Mouse (Mus musculus): Measurements from ENCODE around the gene Hemk1.

The Hemk1 gene

DNA sequence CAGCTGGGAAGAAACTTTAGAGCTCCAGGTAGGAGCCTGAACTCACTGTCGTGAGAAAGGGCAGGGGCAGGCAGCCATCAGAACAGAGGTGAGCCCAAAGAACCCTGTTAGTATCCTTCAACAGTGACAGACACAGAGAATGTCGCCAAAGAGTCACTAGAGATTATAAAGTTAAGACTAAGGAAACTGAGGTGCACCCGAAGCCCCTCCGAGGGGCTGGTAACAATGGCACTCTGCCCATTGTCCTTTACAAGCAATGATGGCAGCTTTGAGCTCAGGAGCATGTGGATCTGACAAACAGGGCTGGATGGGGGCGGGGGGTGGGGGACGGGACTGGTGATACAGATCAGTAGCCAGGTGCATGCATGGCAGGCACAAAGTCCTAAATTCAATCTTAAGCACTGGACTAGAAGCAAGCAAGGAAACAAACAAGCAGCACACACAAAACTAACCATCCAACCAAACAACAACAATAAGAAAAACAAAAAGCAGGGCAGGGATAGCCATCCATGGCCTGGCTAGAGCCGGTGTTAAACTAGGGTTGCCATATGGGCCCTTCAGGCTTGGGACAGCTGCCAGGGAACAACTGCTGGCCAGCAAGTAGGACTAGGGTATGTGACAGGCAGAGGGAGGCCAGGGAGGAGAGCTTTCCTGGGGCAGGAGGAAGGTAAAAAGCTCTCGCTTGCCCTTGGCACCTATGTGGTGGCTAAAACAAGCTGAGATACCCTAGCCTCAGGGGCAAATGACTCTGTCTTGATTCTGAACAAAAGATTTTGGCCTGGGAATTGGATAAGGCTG lies 5.2 kb upstream of the Hemk1 start:
- DNase-seq (ENCODE audit: low read depth, low spot score), result no peak

DNA sequence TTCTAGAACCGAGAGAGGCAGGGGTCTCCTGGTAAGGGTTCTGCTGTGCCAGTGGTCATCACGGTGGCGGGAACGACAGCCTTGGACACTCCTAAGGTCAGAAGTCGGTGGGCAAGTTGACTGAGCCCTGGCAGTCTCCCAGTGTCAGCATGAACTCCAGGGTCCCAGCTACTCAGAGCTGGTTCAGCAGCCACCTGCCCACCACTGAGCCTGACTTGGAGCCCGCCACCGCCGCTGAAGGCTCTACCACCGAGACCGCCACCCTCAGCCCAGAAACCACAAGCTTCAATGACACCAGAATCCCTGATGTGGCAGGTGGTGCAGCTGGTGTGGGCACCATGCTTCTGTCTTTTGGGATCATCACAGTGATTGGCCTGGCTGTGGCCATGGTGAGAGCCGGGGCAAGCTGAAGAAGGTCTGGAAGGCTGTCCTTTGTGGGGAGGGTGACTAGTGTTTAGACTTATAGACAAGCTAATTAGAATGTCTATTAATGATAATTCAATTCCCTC lies 4.1 kb upstream of the Hemk1 start:
- DNase-seq (ENCODE audit: low read depth, low spot score), result no peak

DNA sequence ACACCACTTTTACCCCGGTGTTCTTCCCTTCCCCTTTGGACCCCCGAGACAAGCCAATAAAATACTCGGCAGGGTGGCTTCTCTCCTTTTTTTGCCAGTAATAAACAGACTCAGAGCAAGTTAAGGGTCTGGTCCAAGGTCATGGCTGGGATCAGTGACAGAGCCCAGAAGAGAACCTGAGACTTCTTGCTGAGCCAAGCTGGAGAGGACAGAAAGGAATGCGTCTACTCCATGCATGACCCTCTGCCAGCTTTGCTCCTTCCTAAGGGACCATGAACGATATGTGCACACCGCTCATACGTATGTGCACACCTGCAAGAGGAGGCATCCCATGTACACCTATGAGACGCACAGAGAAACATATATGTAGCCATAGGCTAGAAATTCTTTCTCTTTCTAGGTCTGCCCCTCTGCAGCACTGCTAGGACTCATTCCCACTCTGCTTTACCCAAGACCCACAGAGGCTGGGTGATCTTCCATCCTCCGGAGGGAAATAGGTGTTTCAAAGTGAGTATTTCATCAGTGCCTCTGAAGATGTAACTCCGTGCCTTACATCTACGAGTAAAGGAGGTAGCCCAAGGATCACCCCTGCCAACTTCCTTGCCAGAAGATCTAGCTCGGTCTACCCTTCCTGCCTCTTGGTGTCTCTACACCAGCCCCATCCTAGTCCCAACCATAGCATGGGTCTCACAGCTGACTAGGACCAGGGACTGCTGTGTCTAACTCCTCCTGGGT lies 2.9 kb upstream of the Hemk1 start:
- no peak for DNase-seq (ENCODE audit: low read depth, low spot score)

DNA sequence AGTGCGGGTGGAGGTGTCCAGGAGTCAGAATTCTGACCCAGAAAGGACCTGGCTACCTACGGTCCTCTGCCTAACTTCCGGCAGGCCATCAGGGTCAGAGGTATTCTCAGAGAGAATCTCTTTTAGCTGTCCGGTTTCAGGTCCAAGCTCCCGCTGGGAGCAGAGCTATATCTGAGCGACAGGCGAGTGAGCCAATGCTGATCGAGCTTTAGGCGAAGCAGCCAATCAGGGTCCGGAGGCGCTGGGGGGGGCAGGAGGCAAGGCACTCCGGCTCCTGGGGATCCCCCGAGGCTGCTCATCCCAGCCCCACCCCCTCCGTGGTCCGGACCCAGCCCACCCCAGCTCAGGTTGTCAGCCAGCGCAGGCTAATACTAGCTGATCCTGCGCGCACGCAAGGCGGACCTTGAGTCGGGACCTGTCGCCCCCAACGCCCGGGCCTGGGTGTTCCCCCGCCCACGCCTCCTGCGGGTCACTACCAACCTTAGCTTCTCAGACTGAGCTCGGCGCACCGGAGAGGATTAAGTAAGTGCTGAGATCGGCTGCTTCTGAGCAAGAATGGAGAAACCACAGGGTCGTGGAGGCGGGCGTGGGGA lies 2.2 kb upstream of the Hemk1 start, which contains the start of gene 6430571L13Rik:
Gene 6430571L13Rik (plus strand): TSS at position 336 of the 593 bp plus-strand sequence.
- DNase-seq (ENCODE audit: low read depth, low spot score), result peak; percentile 90

DNA sequence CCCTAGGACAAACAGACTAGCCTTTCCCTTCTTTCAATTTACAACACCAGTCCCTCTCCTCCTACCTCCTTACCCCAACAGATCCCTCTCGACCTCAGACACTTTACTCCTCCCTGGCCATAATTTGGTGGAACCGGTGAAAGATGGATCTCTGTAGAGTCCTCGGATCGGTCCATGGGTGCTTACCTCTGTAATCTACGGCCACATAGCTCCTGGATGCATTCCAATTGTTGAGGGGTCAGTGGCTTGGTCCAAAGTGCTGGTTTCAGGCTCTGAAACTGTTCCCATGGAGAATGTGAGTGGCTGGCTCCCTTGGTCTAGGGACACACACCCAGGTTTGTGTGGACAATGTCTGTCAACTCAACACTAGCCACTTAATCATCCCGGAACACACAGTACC lies 1.8 kb downstream of the Hemk1 start:
- DNase-seq (ENCODE audit: low read depth, low spot score), result no peak

DNA sequence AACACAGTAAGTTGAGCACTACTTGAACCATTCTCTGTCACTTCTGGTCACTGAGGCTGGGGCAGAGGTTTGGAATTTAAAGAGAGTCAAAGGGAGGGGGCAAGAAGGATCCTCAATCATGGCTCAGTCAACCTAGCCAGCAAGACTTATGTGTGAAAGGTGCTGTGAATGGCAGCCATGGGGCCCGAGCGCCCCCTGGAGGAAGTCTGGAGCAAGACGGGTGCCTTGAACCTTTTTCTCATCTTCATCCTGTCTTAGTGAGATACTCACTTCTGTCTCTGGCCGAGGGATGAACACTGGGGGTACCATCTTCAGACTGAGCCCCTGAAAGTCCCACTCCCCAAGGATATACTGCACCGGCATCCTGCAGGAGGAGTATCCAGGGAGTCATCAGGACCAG lies 2.2 kb downstream of the Hemk1 start:
- DNase-seq (ENCODE audit: low read depth, low spot score), result no peak

DNA sequence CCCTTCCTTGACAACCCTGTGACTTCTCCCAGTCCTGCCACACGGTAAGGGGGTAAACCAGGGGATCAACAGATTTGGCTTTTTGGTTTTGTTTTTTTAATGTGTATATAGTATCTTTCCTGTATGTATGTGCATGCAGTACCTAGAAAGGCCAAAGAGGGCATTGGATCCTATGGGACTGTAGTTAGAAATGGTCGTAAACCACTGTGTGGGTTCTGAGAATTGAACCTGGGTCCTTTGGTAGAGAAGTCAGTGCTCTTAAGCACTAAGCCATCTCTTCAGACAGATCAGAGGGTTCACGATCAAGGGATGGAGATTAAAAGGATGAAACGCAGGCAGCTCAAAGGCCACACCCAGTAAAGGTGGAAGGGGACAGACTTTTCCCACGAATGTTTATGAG lies 3.1 kb downstream of the Hemk1 start:
- DNase-seq (ENCODE audit: low read depth, low spot score), result no peak

DNA sequence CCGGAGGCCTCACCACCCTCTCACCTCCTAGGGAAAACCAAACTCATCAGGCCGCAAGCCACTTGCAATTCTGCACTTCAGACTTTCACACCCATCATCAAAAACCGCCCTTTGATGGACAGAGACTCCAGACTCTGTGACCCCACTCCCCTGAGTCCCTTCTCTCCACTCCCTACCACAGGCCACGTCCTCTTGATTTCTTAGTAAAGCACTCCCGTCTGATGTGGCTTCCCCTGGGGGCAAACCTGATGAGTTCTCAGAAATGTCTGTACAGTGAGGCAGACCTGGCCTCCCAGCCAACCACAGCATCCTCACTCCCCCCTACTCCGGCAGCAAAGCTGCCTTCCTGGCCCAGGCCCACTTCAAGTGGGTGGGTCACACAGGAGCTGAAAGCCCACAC lies 3.8 kb downstream of the Hemk1 start:
- DNase-seq (ENCODE audit: low read depth, low spot score), result no peak

DNA sequence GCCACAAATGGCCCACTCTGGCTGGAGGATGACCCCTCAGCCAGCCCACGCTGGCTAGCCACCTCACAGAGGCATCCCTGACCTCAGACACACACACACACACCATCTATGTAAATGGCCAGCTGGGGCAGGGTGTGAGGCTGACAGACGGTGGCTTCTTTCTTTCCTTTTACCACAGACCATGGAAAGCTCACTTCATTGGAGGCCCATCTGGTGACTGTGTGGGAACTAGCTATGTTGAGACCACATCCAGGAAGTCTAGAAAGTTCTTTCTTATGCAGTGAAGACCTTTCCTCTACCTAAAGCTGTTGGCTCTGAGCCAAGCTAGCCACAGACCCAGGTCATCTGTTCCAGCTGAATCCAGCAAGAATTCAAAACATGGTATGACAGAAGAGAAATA lies 4.5 kb downstream of the Hemk1 start:
- DNase-seq (ENCODE audit: low read depth, low spot score), result no peak

DNA sequence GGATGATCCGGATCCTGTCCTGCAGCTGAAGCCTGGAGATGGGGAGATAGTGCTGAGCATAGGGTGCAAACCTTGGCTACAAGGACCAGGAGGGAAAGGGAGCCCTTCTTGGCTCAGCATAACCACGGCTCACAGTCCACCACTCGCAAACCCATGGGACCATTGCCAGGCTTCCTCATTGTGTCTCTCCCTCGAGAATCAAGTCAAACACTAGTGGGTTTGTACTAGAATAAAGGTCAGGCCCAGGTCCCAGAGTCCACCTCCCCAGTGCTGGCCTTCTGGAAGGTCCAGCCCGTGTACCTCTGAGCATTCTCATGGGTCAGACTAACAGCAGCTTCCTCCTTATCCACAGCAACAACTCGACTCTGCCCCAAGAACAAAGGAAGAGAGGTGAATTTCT lies 7.4 kb downstream of the Hemk1 start:
- DNase-seq (ENCODE audit: low read depth, low spot score), result no peak

DNA sequence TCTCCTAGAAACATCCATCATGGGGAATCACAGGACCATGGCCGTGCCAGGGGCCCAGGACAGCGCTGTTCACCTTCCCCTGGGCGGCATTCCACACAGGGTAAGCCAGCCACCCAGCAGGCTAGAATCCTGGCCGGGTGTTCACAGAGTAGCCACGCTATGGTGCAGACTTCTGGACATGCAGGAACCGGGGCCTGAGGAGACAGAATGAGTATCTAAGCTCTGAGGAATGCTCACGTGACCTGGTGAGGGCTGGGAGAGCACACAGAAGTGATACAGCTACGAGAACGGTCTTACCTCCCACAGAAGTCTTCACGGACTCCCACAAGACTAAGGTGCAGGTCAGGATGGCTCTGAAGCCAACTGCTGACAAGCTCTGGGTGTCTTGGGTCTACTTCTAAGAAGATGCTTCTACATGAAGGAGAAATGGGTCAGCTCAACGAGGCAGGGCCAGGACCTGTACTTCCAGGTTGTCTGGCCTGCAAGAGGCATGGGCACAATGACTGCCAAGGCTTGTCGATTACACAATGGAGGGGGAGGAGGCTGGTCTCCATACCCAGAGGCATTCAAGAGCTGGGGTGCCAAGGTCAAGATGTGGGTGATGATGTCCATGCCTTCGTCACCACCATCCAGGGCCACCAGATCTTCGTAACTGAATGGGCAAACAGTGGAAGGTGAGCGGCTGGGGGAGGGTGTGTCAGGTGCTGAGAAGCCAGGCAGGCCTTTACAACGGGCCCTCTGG lies 10.1 kb downstream of the Hemk1 start:
- no peak for DNase-seq (ENCODE audit: low read depth, low spot score)

DNA sequence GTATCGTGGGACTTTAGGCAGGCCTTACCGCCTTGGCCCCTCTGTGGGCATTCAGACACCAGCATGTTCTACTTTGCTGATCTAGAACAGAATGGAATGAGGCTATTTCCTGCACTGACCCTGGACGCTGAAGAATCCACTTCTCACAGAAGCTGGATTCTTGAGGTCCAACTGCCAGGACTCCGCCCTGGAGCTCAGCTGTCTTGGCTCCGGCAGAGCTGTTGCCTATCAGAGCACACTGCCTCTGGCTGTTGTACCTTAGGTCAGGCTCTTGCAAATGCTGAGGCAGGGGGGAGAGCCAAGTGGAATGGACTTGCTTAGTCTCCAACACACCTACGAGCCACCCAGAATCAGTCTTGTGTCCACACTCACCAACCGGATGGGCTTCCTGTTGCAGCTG lies 12.2 kb downstream of the Hemk1 start:
- no peak for DNase-seq (ENCODE audit: low read depth, low spot score)

DNA sequence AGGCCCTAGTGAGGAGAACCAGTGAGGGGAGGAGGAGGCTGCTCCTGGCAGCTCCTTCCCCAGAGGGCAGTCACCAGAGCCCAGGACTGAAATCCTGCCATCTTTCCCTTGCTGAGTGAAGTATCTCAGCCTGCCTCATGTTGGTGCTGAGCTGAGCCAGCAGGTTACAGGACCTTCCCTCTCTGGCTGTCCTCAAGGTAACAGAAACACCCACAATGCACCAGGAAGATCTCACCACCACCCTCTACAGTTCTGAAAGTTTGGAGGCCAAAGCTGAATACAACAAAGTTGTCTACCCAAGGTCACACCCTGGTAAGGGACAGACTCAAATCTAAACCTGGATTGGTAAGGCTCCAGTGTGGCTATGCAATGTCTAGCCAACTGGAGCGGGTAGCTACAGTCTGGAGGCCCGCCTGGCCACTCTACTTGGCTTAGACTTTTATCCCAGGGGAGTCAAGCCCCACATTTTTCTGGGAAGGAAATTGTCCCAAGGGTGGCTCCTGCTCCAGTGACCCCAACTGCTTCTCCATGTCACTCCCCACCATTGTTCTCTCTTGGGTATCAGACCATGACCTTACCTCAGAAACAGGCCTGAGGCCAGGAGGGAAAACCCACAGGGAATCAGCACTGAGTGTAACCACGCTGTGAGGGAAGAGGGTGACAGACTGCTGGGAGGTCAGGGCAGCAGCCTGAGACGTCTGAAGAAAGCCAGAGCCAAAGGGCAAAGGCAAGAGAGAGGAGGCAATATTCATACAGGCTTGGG lies 13.2 kb downstream of the Hemk1 start:
- no peak for DNase-seq (ENCODE audit: low read depth, low spot score)

DNA sequence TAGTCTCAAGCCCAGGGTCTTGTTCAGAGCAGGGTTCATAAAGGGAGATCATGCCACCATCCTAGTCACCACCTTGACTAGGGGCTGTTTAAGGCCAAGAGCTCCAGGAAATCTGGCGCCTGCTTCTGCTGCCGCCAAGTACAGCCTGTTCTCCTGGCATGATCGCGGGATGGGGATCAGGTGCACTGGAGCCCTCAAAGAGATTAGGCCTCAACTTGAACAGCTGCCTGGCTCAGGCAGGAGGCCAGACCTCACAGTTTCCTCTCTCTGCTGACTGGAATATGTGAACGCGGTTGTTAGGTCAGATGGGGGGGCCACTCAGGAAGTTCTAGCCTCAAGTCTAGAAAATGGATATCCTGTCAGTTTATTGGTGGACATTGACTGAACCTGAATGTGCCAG lies 14.6 kb downstream of the Hemk1 start:
- DNase-seq (ENCODE audit: low read depth, low spot score), result no peak

DNA sequence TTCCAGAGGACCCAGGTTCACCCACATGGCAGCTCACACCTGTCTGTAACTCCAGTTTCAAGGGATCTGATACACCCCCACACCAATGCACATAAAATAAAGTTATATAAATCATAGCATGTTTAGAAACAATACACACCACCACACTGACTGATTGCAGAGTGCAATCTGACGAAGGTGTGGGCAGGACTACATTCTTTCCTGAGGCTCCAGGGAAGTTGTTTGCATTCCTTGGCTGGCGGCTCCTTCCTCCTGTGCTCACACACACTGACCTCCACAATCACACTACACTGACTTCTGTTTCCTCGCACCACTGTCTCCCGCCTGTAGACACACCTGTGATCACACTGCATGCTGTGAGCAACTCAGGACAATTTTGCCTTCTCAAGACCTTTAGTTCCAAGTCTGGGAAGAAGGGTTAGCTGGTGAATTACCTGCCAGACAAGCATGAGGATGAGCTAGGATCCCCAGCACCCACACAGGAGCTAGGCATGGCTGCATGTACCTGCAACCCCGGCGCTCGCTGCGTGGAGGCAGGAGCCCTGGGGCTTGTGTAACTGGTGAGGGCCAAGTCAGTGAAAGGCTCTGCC lies 15.6 kb downstream of the Hemk1 start:
- no peak for DNase-seq (ENCODE audit: low read depth, low spot score)

DNA sequence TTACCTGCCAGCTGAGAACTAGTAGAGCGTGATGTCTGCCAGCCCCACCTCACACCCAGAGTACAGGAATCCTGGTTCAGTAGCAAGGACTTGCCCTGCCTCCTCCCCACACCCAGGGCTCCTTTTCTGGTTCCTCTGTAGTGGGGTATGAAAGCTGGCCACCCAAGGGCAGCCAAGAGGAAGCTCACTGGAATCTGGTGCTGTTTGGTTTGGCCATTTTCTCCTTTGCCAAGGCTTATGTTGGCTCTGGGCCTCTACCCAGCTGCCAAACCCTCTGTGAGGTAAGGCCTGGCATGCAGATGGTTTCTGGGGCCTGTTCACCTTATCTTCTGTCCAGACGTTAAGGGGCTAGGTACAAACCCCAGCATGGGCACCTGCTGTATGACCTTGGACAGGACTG lies 22.4 kb downstream of the Hemk1 start:
- DNase-seq (ENCODE audit: low read depth, low spot score), result no peak

DNA sequence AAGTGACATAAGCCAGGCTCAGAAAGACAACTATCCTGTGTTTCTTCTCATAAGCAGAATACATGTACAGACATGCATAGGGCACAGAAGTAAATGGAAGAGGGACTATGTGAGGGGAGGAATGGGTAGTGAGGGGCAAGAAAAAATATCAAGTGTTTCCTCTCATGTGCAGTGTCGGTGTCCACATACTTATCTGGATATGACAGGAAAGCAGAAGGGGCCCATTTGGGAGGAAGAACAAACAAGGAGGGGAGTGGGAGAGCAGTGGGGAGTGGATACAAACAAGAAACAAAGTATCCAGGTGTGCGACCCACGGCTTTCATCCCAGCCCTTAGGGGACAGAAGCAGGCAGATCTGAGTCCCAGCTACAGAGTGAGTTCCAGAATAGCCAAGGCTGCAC lies 24.2 kb downstream of the Hemk1 start:
- no peak for DNase-seq (ENCODE audit: low read depth, low spot score)

DNA sequence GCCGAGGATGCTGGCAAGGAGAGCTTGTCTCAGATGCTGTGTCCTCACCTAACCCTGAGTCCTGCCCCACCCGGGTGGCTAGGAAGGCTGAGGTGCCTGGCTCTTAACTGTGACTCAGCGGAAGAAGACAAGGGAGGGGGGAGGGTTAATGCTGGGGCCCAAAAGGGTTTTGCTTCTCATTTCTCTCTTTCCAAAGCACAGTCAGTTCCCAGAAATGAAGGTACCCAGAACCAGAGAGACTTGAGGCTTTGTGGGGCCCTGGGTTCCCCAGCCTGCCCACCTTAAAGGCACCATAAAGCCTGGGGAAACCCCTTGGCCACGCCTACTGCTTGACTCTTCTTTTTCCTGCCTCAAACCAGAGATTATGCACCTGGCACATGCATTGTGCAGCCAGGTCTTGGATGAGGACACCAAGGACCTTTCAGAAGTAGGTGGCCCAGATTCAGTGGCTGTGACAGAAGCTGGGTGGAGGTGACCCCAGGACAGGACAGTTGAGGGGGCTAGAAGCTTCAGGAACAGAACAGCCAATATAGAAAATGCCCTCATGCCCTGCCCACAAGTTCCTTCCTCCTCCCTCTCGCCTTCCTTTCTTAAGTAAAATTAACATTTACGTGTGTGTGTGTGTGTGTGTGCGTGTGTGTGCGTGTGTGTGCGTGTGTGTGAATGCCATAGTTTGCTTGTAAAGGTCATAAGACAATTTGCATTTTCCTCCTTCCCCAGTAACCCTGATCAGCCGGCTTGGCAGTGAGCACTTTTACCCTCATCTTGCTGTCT lies 25.2 kb downstream of the Hemk1 start:
- no peak for DNase-seq (ENCODE audit: low read depth, low spot score)

DNA sequence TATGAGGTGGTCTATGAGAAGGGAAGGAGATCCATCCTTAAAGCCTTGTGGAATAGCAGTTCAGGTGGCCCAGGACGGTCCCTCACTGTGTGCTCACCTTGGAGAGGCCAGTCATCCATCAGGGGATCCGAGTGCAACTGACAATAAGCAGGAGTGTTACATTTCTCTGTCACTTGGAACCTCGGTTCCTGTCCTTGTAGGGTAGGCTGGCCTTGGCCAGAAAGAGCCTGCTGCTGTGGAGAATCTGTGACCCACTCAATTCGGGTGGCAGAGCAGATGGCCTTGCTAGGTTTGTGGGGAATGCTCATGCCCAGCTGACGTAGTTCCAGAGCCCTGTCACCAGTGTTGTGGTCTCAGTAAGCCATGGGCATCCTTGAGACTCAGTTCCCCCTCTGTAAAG lies 28.6 kb downstream of the Hemk1 start:
- no peak for DNase-seq (ENCODE audit: low read depth, low spot score)

DNA sequence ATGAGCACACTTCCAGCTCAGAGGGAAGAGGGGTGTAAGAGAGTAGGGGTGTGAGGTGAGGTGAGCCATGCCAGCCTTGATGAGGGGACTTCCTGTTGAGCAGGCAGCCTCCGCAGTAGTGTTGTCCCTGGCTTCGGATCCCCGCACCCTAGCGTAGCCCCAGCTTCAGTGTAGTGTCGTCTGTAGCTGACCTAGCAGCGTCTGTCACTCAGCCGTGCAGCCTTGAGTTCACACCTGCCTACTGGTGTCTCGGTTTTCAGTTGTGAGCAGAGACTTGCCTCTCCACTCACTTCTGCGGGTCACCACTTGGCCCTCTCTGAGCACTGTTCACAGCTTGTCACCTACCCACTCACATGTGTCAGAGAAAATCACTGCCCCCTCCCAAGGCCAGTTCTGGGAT lies 29.0 kb downstream of the Hemk1 start:
- no peak for DNase-seq (ENCODE audit: low read depth, low spot score)
